Comparison of ENCODE assay signal across 25 mouse cellular contexts in genomic region chr19:15510395-15510794, GRCm38 (mm10).
"Had no signal": no experiment of that assay in that cellular context is flagged by ENCODE, and none has a peak within 500 bp of the region (broad histone marks: within the 10 kb centered on the region; RNA-seq: fewer than 3 reads in every experiment).

No protein-coding gene starts in this region.

- ATAC-seq: hindbrain, embryonic 16.5 days; inflammation-experienced regulatory T-cells, adult 6 months; intestine, embryonic 15.5 days; intestine, postnatal 0 days; liver, embryonic 12.5 days had no signal

- H3K4me3 ChIP-seq: gastrocnemius, adult 2 months; heart, embryonic 10.5 days; heart, embryonic 12.5 days; hindbrain, embryonic 10.5 days; hindbrain, embryonic 12.5 days; intestine, embryonic 15.5 days; limb, embryonic 10.5 days; limb, embryonic 12.5 days; liver, embryonic 12.5 days had no signal

- H3K27ac ChIP-seq: gastrocnemius, adult 2 months; heart, embryonic 10.5 days; hindbrain, embryonic 10.5 days; hindbrain, embryonic 12.5 days; hindbrain, embryonic 14.5 days; intestine, embryonic 15.5 days; limb, embryonic 10.5 days; limb, embryonic 12.5 days; liver, embryonic 12.5 days; liver, embryonic 14.5 days had no signal

- DNase-seq: gastrocnemius, adult 2 months; gastrocnemius, postnatal 10 days; gastrocnemius, postnatal 25 days; heart, adult 18-20 months; heart, postnatal 10 days; heart, postnatal 4 days; kidney, adult 18-20 months; kidney, adult 8-10 months; kidney, postnatal 10 days; kidney, postnatal 25 days; kidney, postnatal 4 days; liver had no signal
